Mouse (Mus musculus) midbrain, embryonic 10.5 days (tissue): ENCODE measurements around the gene Foxn3. TPM values are rescaled to one million over a fixed set of nuclear protein-coding genes. Genes with fewer than 3 reads are reported as not detected.

Experiments used
- DNase-seq: peaks from one replicate; pipeline ENCODE4 v3.0.0-alpha.2; 2017; ENCODE audit warnings: low spot score
- H3K27ac ChIP-seq: fragments of 300-500 bp; sonication (generic); replicated peaks from 2 replicates; pipeline ENCODE4 v1.5.1; 2016; ENCODE audit warnings: mild to moderate bottlenecking
- H3K27me3 ChIP-seq: fragments of 300-500 bp; sonication (generic); 2 replicates; pipeline ENCODE4 v1.6.1; 2016; ENCODE audit warnings: low read depth, mild to moderate bottlenecking; ENCODE audit not compliant: poor library complexity, severe bottlenecking
- H3K36me3 ChIP-seq: fragments of 300-500 bp; sonication (generic); 2 replicates; pipeline ENCODE4 v1.6.1; 2016; ENCODE audit warnings: mild to moderate bottlenecking, moderate library complexity
- H3K4me1 ChIP-seq: fragments of 300-500 bp; sonication (generic); 2 replicates; pipeline ENCODE4 v1.6.1; 2016
- H3K4me3 ChIP-seq: fragments of 300-500 bp; sonication (generic); 2 replicates; pipeline ENCODE4 v1.5.1; 2016; ENCODE audit warnings: mild to moderate bottlenecking, moderate library complexity
- H3K9me3 ChIP-seq: fragments of 300-500 bp; sonication (generic); replicated peaks from 2 replicates; pipeline ENCODE4 v1.6.1; 2016; ENCODE audit warnings: mild to moderate bottlenecking
- WGBS: fragments of 180-500 bp; shearing (Covaris S2); methylation state at CpG from one replicate; pipeline ENCODE4 v1.1.7; 2016; 5-methylcytosine and 5-hydroxymethylcytosine counted together
- polyA plus RNA-seq: library from polyadenylated mRNA; unstranded; fragments of >200 nt; fragmentation: Nextera tagmentation; extraction: Ambion mirVana; gene quantifications from 2 replicates; pipeline ENCODE4 v1.2.1, GENCODE M21; 2016

Foxn3 gene
- 51.8 and 63.1 TPM in 2 replicates for polyA plus RNA-seq

- Histone ChIP-seq H3K9me3 (no peaks in the 10 kb centered on the region), H3K27me3 (peaks cover 12% of the 10 kb centered on the region; the same call in 1 of the 2 replicates), H3K4me1 (peaks cover 28% of the 10 kb centered on the region), H3K27ac (peak within 1 kb of the TSS; percentile 95), H3K36me3 (no peaks in the 10 kb centered on the region), H3K4me3 (peak within 1 kb of the TSS; percentile 90)
- under 1% methylated on average over 66 of the region's 66 CpGs for WGBS
- peak; percentile 90 for DNase-seq
Measured at GRCm38 (mm10) chr12:99563219-99564059, at the start of gene Foxn3. Foxn3 (minus strand) TSS chr12:99563582.

DNA sequence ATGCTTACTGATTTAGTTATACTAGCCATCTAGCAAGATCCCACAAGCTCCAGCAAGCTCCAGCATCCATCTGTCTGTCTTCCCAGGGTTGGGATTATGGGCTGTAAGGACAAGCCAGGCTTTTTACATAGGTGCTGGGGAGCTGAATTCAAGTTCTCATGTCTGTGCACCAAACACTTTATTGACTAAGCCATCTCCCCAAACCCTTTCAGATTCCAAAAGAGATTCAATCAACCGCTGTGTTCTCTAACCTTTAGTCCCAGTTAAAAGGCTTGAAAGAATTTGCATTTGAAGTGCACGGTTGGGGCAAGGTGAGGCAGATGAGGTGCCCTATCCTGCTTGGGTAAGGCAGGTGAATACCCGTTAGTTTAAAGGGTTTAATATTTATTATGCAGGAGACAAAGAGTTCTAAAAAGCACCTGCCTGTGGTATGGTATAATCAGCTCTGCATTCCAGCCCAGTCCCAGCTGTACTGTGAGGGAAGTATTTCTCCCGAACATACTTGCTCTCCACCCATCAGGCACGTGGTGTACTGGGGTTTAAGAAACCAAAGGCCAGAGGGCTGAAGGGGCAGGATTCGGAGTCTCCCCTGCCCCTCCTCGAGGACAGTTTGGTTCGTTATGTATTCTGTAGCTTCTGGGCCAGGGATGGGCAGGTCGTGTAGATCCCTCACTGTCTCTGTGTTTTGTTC, 48.9 kb upstream of the Foxn3 start:
- 44% methylated on average over 9 of the region's 9 CpGs for WGBS
- H3K9me3 ChIP-seq: no peaks in the 10 kb centered on the region

GRCm38 (mm10) chr12:99610868-99611267, 47.5 kb upstream of the Foxn3 start:
- no peak for DNase-seq
- Histone ChIP-seq H3K9me3 (no peaks in the 10 kb centered on the region), H3K4me3 (no peak overlapping the region), H3K27ac (no peak overlapping the region), H3K27me3 (no peaks in the 10 kb centered on the region), H3K4me1 (no peaks in the 10 kb centered on the region), H3K36me3 (no peaks in the 10 kb centered on the region)
- 95% methylated on average over 7 of the region's 7 CpGs for WGBS

More for the DNA sequence above, 48.9 kb upstream of the Foxn3 start:
- Histone ChIP-seq H3K36me3 (no peaks in the 10 kb centered on the region), H3K27ac (no peak overlapping the region), H3K4me3 (no peak overlapping the region), H3K27me3 (no peaks in the 10 kb centered on the region), H3K4me1 (0 out of 2 replicates have a peak, but pooled peaks cover 7% of the 10 kb centered on the region)
- DNase-seq: no peak

DNA sequence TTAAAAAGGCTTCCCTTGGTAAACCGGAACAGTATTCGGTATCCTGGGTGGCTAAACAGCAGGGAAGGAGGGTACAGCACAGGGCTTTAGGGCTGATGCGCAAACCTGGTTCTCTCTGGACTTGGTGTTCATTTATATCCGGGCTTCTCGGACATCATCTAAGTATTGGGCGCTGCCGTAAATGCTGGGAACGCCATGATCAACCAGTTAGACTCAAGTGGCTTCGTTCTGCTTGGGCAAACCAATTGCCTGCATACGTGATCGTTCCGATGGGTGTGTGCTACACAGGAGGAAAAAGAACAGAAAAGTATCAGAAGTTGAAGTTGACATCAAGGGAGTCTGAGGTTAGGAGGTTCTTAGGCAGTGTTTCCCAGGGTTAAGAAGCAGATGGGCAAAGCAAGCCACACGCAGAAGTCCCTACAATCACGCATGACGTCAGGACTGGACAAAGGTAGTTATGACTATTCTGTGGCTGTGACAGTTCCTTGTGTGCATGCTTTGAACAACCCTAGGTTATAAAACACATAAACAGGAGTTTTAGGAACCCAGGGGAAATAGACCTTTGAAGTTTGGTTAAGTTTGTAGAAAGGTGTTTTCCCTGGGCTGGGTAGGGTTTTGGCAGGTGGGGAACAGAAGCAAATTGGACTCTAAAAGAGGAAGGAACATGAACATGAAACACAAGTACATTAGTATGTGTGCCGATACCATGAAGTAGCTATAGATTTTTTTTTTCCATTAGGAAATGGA, 46.9 kb upstream of the Foxn3 start:
- WGBS: 93% methylated on average over 16 of the region's 16 CpGs
- no peaks in the 10 kb centered on the region for H3K4me1 ChIP-seq
- H3K36me3 ChIP-seq: no peaks in the 10 kb centered on the region
- no peaks in the 10 kb centered on the region for H3K9me3 ChIP-seq
- H3K4me3 ChIP-seq: no peak overlapping the region
- H3K27me3 ChIP-seq: no peaks in the 10 kb centered on the region
- H3K27ac ChIP-seq: no peak overlapping the region
- DNase-seq: no peak

- WGBS: 82% methylated on average over 5 of the region's 5 CpGs
- Histone ChIP-seq H3K27me3 (no peaks in the 10 kb centered on the region), H3K4me1 (no peaks in the 10 kb centered on the region), H3K9me3 (no peaks in the 10 kb centered on the region), H3K4me3 (no peak overlapping the region), H3K36me3 (no peaks in the 10 kb centered on the region), H3K27ac (no peak overlapping the region)
- DNase-seq: no peak
Measured at GRCm38 (mm10) chr12:99609643-99610042, 46.3 kb upstream of the Foxn3 start.

- H3K4me1 ChIP-seq: no peaks in the 10 kb centered on the region
- no peaks in the 10 kb centered on the region for H3K27me3 ChIP-seq
- no peaks in the 10 kb centered on the region for H3K9me3 ChIP-seq
- no peaks in the 10 kb centered on the region for H3K36me3 ChIP-seq
- no peak overlapping the region for H3K27ac ChIP-seq
- no peak for DNase-seq
- 90% methylated on average over 10 of the region's 10 CpGs for WGBS
- no peak overlapping the region for H3K4me3 ChIP-seq
Measured at GRCm38 (mm10) chr12:99608279-99608955, 45.0 kb upstream of the Foxn3 start.

GRCm38 (mm10) chr12:99603381-99603780, 40.0 kb upstream of the Foxn3 start:
- no peak for DNase-seq
- no peak overlapping the region for H3K27ac ChIP-seq
- H3K4me1 ChIP-seq: no peaks in the 10 kb centered on the region

GRCm38 (mm10) chr12:99601841-99602240, 38.5 kb upstream of the Foxn3 start:
- 96% methylated on average over 3 of the region's 3 CpGs for WGBS
- no peaks in the 10 kb centered on the region for H3K36me3 ChIP-seq

More at GRCm38 (mm10) chr12:99603381-99603780, 40.0 kb upstream of the Foxn3 start:
- 77% methylated on average over 2 of the region's 2 CpGs for WGBS
- Histone ChIP-seq H3K36me3 (no peaks in the 10 kb centered on the region), H3K9me3 (no peaks in the 10 kb centered on the region), H3K27me3 (no peaks in the 10 kb centered on the region), H3K4me3 (no peak overlapping the region)

GRCm38 (mm10) chr12:99601392-99601791, 38.0 kb upstream of the Foxn3 start:
- DNase-seq: no peak
- no peaks in the 10 kb centered on the region for H3K36me3 ChIP-seq
- no peak overlapping the region for H3K4me3 ChIP-seq
- no peaks in the 10 kb centered on the region for H3K9me3 ChIP-seq
- no peaks in the 10 kb centered on the region for H3K27me3 ChIP-seq
- no peaks in the 10 kb centered on the region for H3K4me1 ChIP-seq
- no peak overlapping the region for H3K27ac ChIP-seq
- 72% methylated on average over 8 of the region's 8 CpGs for WGBS

More at GRCm38 (mm10) chr12:99601841-99602240, 38.5 kb upstream of the Foxn3 start:
- Histone ChIP-seq H3K27ac (no peak overlapping the region), H3K27me3 (no peaks in the 10 kb centered on the region), H3K9me3 (no peaks in the 10 kb centered on the region), H3K4me1 (no peaks in the 10 kb centered on the region), H3K4me3 (no peak overlapping the region)
- DNase-seq: no peak

DNA sequence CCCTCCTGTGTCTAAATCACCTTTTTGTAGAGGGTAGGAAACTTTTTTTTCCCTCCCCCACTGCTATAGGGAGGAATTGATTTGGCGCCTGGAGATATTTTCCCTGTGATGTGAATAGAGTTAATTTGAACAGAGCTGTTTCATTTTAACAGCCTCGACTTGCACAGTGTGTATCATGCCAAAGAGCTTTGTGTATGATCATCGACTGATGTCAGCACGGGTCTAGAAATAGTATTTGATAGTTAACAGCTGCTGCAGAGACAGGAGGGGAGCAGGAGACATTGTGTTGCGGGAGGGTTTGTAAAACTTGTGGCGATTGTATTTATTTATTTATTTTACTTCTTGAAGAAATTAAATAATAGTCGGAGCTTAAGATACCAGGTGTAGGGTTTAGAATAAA, 36.2 kb upstream of the Foxn3 start:
- Histone ChIP-seq H3K4me1 (no peaks in the 10 kb centered on the region), H3K36me3 (no peaks in the 10 kb centered on the region), H3K27me3 (no peaks in the 10 kb centered on the region), H3K4me3 (no peak overlapping the region), H3K9me3 (no peaks in the 10 kb centered on the region), H3K27ac (no peak overlapping the region)
- no peak for DNase-seq
- 88% methylated on average over 7 of the region's 7 CpGs for WGBS

DNA sequence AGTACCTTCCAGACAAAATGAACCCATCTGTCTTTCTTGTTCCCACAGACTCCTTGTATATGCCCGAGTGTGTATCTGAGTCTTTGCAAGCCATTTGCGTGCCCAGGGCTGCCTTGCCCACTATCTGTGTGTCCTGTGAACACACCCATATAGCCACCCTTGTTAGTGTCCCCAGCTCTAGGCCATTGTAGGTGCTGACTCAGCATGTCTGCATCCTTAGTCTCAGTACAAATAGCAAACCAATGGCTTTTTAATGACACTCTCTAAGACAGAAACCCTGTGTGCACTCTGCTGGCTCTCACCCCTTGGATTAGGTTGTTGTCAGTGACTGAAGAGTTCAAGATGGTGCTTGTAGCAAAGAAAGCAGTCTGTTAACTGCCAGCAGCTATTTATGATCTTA, 33.0 kb upstream of the Foxn3 start:
- 93% methylated on average over 2 of the region's 2 CpGs for WGBS
- Histone ChIP-seq H3K27ac (no peak overlapping the region), H3K9me3 (peaks cover 7% of the 10 kb centered on the region; the same call in 1 of the 2 replicates), H3K36me3 (no peaks in the 10 kb centered on the region), H3K27me3 (no peaks in the 10 kb centered on the region), H3K4me3 (no peak overlapping the region), H3K4me1 (no peaks in the 10 kb centered on the region)
- no peak for DNase-seq

- Histone ChIP-seq H3K27ac (no peak overlapping the region), H3K27me3 (no peaks in the 10 kb centered on the region), H3K4me3 (no peak overlapping the region), H3K9me3 (peaks cover 2% of the 10 kb centered on the region; the same call in 1 of the 2 replicates), H3K36me3 (no peaks in the 10 kb centered on the region), H3K4me1 (no peaks in the 10 kb centered on the region)
- 93% methylated on average over 3 of the region's 3 CpGs for WGBS
- DNase-seq: no peak
Measured at GRCm38 (mm10) chr12:99587338-99587737, 24.0 kb upstream of the Foxn3 start.
